Mouse (Mus musculus) CH12.LX (cell line): ENCODE measurements at regions not wholly inside any gene's neighbourhood (a gene's known extent, or its start where the extent isn't known, plus 50 kb on each side); places are given as distances from the start of the nearest gene placed in this dataset.

ENCODE experiments used
- CTCF ChIP-seq, 2 experiments: IDR thresholded peaks in 1 of 2; conservative IDR thresholded peaks in 1 of 2; 2 replicates each; pipeline ENCODE4 v1.5.1; 2011 to 2012; ENCODE audit warnings: low read depth in 2 of 2, low read length in 2 of 2, improper control_type of control experiment in 1 of 2, inconsistent platforms in 1 of 2, mild to moderate bottlenecking in 1 of 2, moderate library complexity in 1 of 2
- EP300 ChIP-seq: IDR thresholded peaks from 2 replicates; pipeline ENCODE4 v1.6.1; 2011; ENCODE audit warnings: low read length, improper control_type of control experiment
- ETS1 ChIP-seq: conservative IDR thresholded peaks from 2 replicates; pipeline ENCODE4 v1.6.1; 2012; ENCODE audit warnings: low read depth, mild to moderate bottlenecking, inconsistent platforms, low read length, improper control_type of control experiment, moderate library complexity
- HCFC1 ChIP-seq: IDR thresholded peaks from 2 replicates; pipeline ENCODE4 v1.6.1; 2012; ENCODE audit warnings: low read depth, mild to moderate bottlenecking, inconsistent platforms, low read length, improper control_type of control experiment
- KAT2A ChIP-seq: IDR thresholded peaks from 2 replicates; pipeline ENCODE4 v1.6.1; 2012; ENCODE audit warnings: low read length, improper control_type of control experiment, inconsistent platforms; ENCODE audit not compliant: insufficient replicate concordance
- MAFK ChIP-seq: IDR thresholded peaks from 2 replicates; pipeline ENCODE4 v1.6.1; 2011; ENCODE audit warnings: low read length, improper control_type of control experiment; ENCODE audit not compliant: insufficient replicate concordance
- MAX ChIP-seq: IDR thresholded peaks from 2 replicates; pipeline ENCODE4 v1.6.1; 2011; ENCODE audit warnings: low read length, improper control_type of control experiment
- MEF2A ChIP-seq: IDR thresholded peaks from 2 replicates; pipeline ENCODE4 v1.6.1; 2014; ENCODE audit warnings: low read depth, mild to moderate bottlenecking, inconsistent platforms, low read length, improper control_type of control experiment, borderline replicate concordance
- NELFE ChIP-seq: IDR thresholded peaks from 2 replicates; pipeline ENCODE4 v1.6.1; 2011; ENCODE audit warnings: low read depth, low read length, improper control_type of control experiment
- NRF1 ChIP-seq: IDR thresholded peaks from 2 replicates; pipeline ENCODE4 v1.6.1; 2014; ENCODE audit warnings: low read depth, mild to moderate bottlenecking, inconsistent platforms, low read length, improper control_type of control experiment, moderate library complexity
- POLR2A ChIP-seq: IDR thresholded peaks from 2 replicates; pipeline ENCODE4 v1.6.1; 2011; ENCODE audit warnings: low read depth, mild to moderate bottlenecking, improper control_type of control experiment, low read length
- USF1 ChIP-seq: IDR thresholded peaks from 2 replicates; pipeline ENCODE4 v1.6.1; 2014; ENCODE audit warnings: low read depth, mild to moderate bottlenecking, inconsistent platforms, low read length, improper control_type of control experiment
- ZMIZ1 ChIP-seq: IDR thresholded peaks from 2 replicates; pipeline ENCODE4 v1.6.1; 2012; ENCODE audit warnings: low read depth, mild to moderate bottlenecking, inconsistent platforms, low read length, improper control_type of control experiment

DNA sequence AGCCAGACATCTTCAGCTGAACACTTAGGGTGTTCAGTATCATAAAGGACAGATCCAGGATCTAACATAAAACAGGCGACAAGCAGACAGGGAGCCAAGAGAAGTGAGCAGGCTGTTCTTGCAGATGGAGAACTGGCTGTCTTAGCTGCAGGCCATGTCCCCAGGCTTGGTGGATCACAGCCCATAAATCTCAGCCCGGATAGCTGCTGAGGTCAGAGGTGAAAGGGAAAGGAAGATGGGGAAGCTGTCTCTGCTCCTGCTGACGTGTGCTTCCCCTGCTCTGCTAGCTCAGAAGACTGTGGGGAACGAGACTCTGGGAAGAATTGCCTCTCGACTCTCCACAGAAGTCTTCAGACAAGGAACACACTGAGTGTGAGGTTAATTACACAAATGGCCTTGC lies 71.9 kb upstream of the Pced1b start:
- TF ChIP-seq KAT2A, result no peak
- no peak for TF ChIP-seq HCFC1
- TF ChIP-seq MAX, result no peak
- no peak for TF ChIP-seq MAFK
- no peak for TF ChIP-seq CTCF (conservative IDR thresholded peaks at IDR 0.05 in 1 of 2, IDR thresholded peaks at IDR 0.05 in 1 of 2; ENCODE audit: low read depth in 2 of 2, low read length in 2 of 2)
- TF ChIP-seq POLR2A, result no peak
- no peak for TF ChIP-seq USF1
- TF ChIP-seq ZMIZ1, result no peak
- TF ChIP-seq ETS1, result no peak
- no peak for TF ChIP-seq EP300
- TF ChIP-seq NRF1, result no peak
- TF ChIP-seq NELFE, result no peak
- TF ChIP-seq MEF2A, result no peak
